Mouse (Mus musculus) stomach, embryonic 16.5 days (tissue): ENCODE measurements at regions not wholly inside any gene's neighbourhood (a gene's known extent, or its start where the extent isn't known, plus 50 kb on each side); places are given as distances from the start of the nearest gene placed in this dataset.

ENCODE experiments used
- ATAC-seq: fragments of 200-750 bp; cut with Nextera tagmentation; 2 replicates; pipeline ENCODE4 v1.8.0; 2017; ENCODE audit warnings: moderate number of reproducible peaks, moderate TSS enrichment; ENCODE audit not compliant: insufficient read depth, low FRiP score
- H3K27ac ChIP-seq: fragments of 300-500 bp; sonication (generic); 2 replicates; pipeline ENCODE4 v1.5.1; 2014; ENCODE audit warnings: low read length
- H3K27me3 ChIP-seq: fragments of 300-500 bp; sonication (generic); 2 replicates; pipeline ENCODE4 v1.6.1; 2014; ENCODE audit warnings: low read length, control low read depth, mixed read lengths; ENCODE audit not compliant: control insufficient read depth, insufficient read depth
- H3K36me3 ChIP-seq: fragments of 300-500 bp; sonication (generic); 2 replicates; pipeline ENCODE4 v1.6.1; 2014; ENCODE audit warnings: low read length; ENCODE audit not compliant: control insufficient read depth, insufficient read depth
- H3K4me1 ChIP-seq: fragments of 300-500 bp; sonication (generic); 2 replicates; pipeline ENCODE4 v1.6.1; 2014; ENCODE audit warnings: low read length, control low read depth, mixed read lengths; ENCODE audit not compliant: control insufficient read depth, insufficient read depth
- H3K4me2 ChIP-seq: fragments of 300-500 bp; sonication (generic); 2 replicates; pipeline ENCODE4 v1.6.1; 2014; ENCODE audit warnings: low read depth, low read length, mixed read lengths
- H3K4me3 ChIP-seq: fragments of 300-500 bp; sonication (generic); replicated peaks from 2 replicates; pipeline ENCODE4 v1.5.1; 2014; ENCODE audit warnings: mild to moderate bottlenecking, low read length
- H3K9ac ChIP-seq: fragments of 300-500 bp; sonication (generic); 2 replicates; pipeline ENCODE4 v1.6.1; 2014; ENCODE audit warnings: low read length
- H3K9me3 ChIP-seq: fragments of 300-500 bp; sonication (generic); replicated peaks from 2 replicates; pipeline ENCODE4 v1.6.1; 2016; ENCODE audit warnings: low read length, control low read depth; ENCODE audit not compliant: control insufficient read depth
- whole genome bisulfite sequencing: fragments of 180-500 bp; shearing (Covaris S2); extraction: QIAGEN DNeasy Blood & Tissue Kit; methylation state at CpG from one replicate; pipeline ENCODE4 v1.1.7; 2014; 5-methylcytosine and 5-hydroxymethylcytosine counted together

DNA sequence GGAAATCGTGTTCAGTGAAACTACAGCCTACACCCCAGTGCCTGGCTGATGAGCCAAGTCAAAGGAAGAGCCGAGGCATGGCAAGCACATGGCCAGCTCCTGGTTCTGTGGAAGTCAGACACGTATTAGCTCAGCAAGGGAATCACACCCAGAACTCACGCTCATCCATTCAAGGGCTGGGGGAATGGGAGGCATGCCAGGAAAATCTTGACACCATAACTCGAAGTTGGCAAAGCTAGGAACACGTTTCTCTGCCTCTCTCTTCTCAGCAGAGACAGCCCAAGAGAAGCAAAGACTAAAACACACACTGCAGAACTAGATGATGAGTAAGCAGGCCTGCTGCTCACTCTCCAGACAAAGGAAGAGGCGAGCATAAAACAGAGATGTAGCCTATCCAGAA is 53.5 kb upstream of the Ypel5 start:
- H3K27me3 ChIP-seq, result no peaks in the 10 kb centered on the region; the same call in 1 of the 2 replicates

DNA sequence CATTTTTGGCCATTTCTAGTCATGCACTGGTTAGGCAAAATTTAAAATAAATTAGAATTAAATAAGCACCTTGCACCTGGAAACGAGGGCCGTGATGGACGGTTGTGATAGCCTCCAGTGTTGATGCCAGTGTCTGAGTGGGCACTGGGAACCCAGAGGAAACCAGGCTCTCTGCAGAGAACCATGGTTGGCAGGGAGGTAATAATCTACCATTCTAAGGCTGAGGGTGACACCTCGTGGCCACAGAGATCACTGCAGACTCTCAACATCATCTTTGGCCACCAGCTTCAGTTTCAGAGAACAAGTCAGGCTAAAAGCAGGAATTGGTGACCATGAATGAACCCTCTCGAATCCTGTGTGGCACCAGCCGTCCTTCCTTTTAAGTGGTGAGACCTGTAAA is 54.5 kb upstream of the Ypel5 start:
- peak; percentile 50; the same call in 1 of the 2 replicates for ATAC-seq
- no peaks in the 10 kb centered on the region for H3K4me1 ChIP-seq
- no peaks in the 10 kb centered on the region for H3K9me3 ChIP-seq
- no peak overlapping the region for H3K27ac ChIP-seq
- no peaks in the 10 kb centered on the region; the same call in 1 of the 2 replicates for H3K27me3 ChIP-seq
- WGBS, result 11% methylated on average over 6 of the region's 6 CpGs
- no peak overlapping the region for H3K4me2 ChIP-seq
- no peaks in the 10 kb centered on the region for H3K36me3 ChIP-seq
- no peak overlapping the region for H3K4me3 ChIP-seq
- no peak overlapping the region for H3K9ac ChIP-seq

More for the DNA sequence above, 53.5 kb upstream of the Ypel5 start:
- Histone ChIP-seq H3K4me2 (no peak overlapping the region), H3K36me3 (no peaks in the 10 kb centered on the region), H3K9me3 (no peaks in the 10 kb centered on the region), H3K27ac (no peak overlapping the region), H3K4me1 (no peaks in the 10 kb centered on the region), H3K9ac (no peak overlapping the region), H3K4me3 (no peak overlapping the region)
- no peak for ATAC-seq
- 57% methylated on average over 7 of the region's 7 CpGs for WGBS

DNA sequence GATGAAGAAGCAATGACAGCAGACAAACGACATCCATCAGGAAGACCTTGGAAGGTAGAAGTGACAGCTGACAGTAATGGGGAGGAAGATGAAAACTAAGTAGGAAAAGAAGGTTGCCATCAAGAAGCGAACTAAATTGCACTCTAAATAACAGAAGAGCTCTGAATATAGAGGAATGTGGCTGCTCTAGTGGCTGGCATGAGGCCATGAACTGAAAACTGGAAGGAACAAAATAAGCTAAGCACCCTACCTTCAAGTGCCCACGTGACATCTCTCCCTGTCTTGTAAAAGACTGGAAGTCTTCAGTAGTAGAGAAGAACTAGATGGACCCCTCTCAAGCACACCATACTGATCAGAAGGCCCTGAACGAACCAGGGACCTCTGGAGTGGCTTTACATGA is 68.0 kb upstream of the Ypel5 start:
- Histone ChIP-seq H3K4me1 (no peaks in the 10 kb centered on the region), H3K27me3 (no peaks in the 10 kb centered on the region), H3K4me2 (no peak overlapping the region), H3K36me3 (no peaks in the 10 kb centered on the region), H3K4me3 (no peak overlapping the region), H3K27ac (no peak overlapping the region), H3K9me3 (no peaks in the 10 kb centered on the region), H3K9ac (no peak overlapping the region)
- WGBS, result 66% methylated on average over 4 of the region's 4 CpGs
- no peak for ATAC-seq

DNA sequence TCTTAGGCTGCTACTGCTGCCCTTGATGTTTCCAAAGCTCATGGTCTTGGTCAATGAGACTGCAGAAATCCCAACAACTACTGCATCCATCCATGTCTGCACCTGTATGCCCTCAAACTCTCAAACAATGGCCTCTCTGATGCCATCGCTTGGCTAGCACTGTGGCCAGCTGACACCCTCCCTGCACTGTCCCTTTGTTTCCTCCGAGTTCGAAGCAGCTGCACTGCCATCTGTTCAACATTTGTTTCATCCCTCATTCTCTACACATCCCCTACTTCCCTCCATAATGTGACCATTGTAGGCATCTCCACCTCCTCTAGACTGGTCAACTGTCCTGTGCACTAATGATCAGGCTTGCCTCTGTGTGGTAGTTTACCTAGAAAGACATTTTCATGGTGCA is 75.3 kb upstream of the Ypel5 start:
- Histone ChIP-seq H3K4me2 (no peak overlapping the region), H3K9me3 (no peaks in the 10 kb centered on the region), H3K4me1 (no peaks in the 10 kb centered on the region), H3K36me3 (no peaks in the 10 kb centered on the region), H3K27ac (no peak overlapping the region), H3K27me3 (no peaks in the 10 kb centered on the region), H3K9ac (no peak overlapping the region), H3K4me3 (no peak overlapping the region)
- no peak for ATAC-seq
- WGBS, result 76% methylated on average over 3 of the region's 3 CpGs

DNA sequence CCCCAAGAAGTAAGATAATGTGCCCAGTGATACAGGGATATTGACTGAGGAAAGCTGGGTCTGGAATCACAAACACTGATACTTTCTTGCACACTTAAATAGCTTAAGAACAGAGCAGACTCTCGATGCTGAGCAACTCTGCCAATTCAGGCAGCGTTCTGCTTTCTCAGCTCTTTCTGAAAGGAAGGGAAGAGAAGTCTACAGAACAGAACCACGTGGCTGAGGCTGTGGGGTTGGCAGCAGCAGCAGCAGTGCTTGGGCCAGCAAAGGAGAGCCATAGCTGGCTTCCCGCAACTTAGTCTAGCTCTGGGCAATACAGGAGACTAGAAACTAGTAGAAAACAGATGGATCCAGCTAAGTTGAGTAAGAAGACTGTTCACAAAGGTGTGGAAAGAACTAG is 89.8 kb upstream of the Ypel5 start:
- Histone ChIP-seq H3K4me1 (no peaks in the 10 kb centered on the region), H3K9ac (no peak overlapping the region), H3K27me3 (no peaks in the 10 kb centered on the region), H3K27ac (no peak overlapping the region), H3K4me2 (no peak overlapping the region), H3K36me3 (no peaks in the 10 kb centered on the region), H3K4me3 (no peak overlapping the region), H3K9me3 (no peaks in the 10 kb centered on the region)
- no peak for ATAC-seq
- 54% methylated on average over 4 of the region's 4 CpGs for WGBS

DNA sequence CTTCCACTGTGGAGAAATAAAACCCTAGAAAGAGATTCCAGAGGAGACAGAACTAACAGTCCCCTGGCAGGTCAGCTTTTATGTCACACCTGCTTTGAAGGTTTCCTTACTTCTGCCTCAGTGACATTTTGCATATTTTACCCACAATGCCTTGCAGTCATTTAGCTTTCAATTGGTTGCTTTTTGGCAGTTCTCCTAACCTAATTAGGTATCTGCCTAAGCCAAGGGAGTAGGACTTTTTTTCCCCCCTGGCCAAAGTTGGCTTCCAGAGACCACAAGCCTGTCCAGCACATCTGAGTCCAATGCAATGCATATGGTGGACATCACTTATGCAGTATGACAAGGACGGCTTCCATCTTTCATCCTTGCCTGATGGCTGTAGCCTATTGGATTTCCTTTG is 103.2 kb upstream of the Ypel5 start:
- Histone ChIP-seq H3K4me1 (no peaks in the 10 kb centered on the region), H3K9ac (no peak overlapping the region), H3K4me2 (no peak overlapping the region), H3K27ac (no peak overlapping the region), H3K9me3 (no peaks in the 10 kb centered on the region), H3K4me3 (no peak overlapping the region), H3K27me3 (no peaks in the 10 kb centered on the region), H3K36me3 (no peaks in the 10 kb centered on the region)
- ATAC-seq, result no peak
- WGBS, result 93% methylated on average over 1 of the region's 1 CpGs

DNA sequence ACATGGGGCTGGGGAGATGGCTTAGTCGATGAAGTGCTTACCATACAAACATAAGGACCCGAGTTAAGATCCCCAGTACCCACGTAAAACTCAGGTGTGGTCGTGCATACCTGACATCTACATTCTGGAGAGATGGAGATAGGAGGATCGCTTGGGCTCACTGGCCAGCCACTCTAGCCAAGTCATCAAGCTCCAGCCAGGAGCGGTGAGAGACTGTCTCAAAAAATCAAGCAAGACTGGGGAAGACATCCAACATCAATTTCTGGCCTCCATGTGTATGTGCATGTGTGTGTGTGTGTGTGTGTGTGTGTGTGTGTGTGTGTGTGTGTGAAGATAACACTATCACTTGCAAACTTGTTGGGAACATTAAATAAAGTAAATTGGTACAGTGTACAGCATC is 104.6 kb upstream of the Ypel5 start:
- Histone ChIP-seq H3K4me3 (no peak overlapping the region), H3K36me3 (no peaks in the 10 kb centered on the region), H3K27me3 (no peaks in the 10 kb centered on the region), H3K9me3 (no peaks in the 10 kb centered on the region), H3K9ac (no peak overlapping the region), H3K4me2 (no peak overlapping the region), H3K4me1 (no peaks in the 10 kb centered on the region), H3K27ac (no peak overlapping the region)
- ATAC-seq, result no peak
- WGBS, result 87% methylated on average over 6 of the region's 6 CpGs

DNA sequence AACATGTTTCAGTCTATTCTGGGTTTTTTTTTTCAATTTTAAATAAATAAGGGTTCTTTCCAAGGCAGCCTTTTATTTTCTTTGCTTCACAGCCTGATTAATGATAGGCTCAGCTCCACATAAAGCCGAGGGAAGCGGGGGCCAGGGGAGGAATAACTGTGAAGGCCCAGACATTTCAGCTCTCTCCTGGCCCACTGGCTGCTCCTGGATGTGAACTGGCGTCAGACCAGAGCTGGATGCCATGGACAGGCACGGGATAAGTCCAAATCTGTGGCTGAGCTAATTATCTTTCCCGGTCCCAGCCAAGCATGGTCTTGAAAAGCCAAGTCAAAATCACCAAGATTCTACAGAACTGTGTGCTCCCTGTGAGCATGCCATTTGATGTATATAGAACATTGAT is 105.1 kb upstream of the Ypel5 start:
- Histone ChIP-seq H3K36me3 (no peaks in the 10 kb centered on the region), H3K27ac (no peak overlapping the region), H3K9me3 (no peaks in the 10 kb centered on the region), H3K4me1 (no peaks in the 10 kb centered on the region), H3K4me3 (no peak overlapping the region), H3K9ac (no peak overlapping the region), H3K27me3 (no peaks in the 10 kb centered on the region), H3K4me2 (no peak overlapping the region)
- no peak for ATAC-seq
- WGBS, result 62% methylated on average over 5 of the region's 5 CpGs

DNA sequence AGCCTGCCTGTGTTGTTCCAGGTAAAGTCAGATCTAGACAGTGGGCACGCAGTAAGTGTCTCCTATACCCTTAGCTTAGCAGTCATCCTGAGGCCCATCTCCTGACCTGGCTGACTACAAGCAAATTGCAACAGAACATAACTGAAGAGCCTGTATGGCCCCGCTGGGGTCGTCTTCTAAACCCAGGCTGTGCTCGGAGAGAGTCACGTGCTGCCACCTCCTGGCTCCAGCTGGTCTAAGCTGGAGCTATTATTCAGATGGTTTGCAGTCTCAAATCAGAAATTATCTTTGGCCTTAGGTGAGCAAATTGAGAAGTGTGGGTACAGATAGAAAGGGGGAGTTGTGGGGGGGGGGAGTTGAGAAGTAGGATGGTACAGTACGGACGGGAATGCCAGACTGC is 115.5 kb upstream of the Ypel5 start:
- Histone ChIP-seq H3K36me3 (no peaks in the 10 kb centered on the region), H3K4me1 (no peaks in the 10 kb centered on the region), H3K9me3 (no peaks in the 10 kb centered on the region), H3K4me3 (no peak overlapping the region), H3K27ac (no peak overlapping the region), H3K4me2 (no peak overlapping the region), H3K27me3 (no peaks in the 10 kb centered on the region), H3K9ac (no peak overlapping the region)
- 52% methylated on average over 7 of the region's 7 CpGs for WGBS
- ATAC-seq, result no peak

DNA sequence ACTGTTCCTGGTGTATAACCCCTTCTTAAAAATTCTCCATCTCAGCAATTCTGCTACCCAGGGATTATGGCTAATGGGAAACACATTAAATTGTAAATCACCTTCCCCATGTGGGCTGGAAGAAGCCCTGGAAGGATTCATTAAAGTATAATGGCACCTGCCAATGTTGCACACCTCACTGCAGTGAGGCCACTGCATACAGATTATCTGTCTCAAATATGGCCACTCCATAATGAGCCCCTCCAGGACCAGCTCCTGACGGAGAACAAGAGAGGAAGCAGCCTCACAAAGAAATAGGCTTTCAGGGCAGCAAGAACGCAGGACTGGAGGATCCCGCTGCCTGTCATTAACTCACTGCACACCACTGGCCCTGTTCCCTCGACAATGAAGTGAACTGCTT is 115.2 kb upstream of the Alk start:
- 73% methylated on average over 4 of the region's 4 CpGs for WGBS
- Histone ChIP-seq H3K4me3 (no peak overlapping the region), H3K9me3 (no peaks in the 10 kb centered on the region), H3K9ac (no peak overlapping the region), H3K4me2 (no peak overlapping the region), H3K27ac (no peak overlapping the region), H3K36me3 (no peaks in the 10 kb centered on the region), H3K4me1 (no peaks in the 10 kb centered on the region), H3K27me3 (no peaks in the 10 kb centered on the region)
- ATAC-seq, result no peak
